Mouse (Mus musculus) lung, postnatal 0 days (tissue): ENCODE measurements around the gene Trpv2. TPM values are rescaled to one million over a fixed set of nuclear protein-coding genes. Genes with fewer than 3 reads are reported as not detected.

Source experiments
- ATAC-seq: fragments of 200-750 bp; cut with Nextera tagmentation; 2 replicates; pipeline ENCODE4 v1.8.0; 2017; ENCODE audit warnings: moderate library complexity
- DNase-seq: peaks from one replicate; pipeline ENCODE4 v3.0.0-alpha.2; 2016; ENCODE audit warnings: low spot score
- H3K27ac ChIP-seq: fragments of 300-500 bp; sonication (generic); 2 replicates; pipeline ENCODE4 v1.5.1; 2014; ENCODE audit warnings: antibody characterized with exemption, mild to moderate bottlenecking, low read length, mixed read lengths
- H3K27me3 ChIP-seq: fragments of 300-500 bp; sonication (generic); replicated peaks from 2 replicates; pipeline ENCODE4 v1.6.1; 2014; ENCODE audit warnings: low read length, mixed read lengths; ENCODE audit not compliant: insufficient read depth
- H3K36me3 ChIP-seq: fragments of 300-500 bp; sonication (generic); 2 replicates; pipeline ENCODE4 v1.6.1; 2014; ENCODE audit warnings: low read length, mixed read lengths; ENCODE audit not compliant: insufficient read depth
- H3K4me1 ChIP-seq: fragments of 300-500 bp; sonication (generic); 2 replicates; pipeline ENCODE4 v1.6.1; 2014; ENCODE audit warnings: antibody characterized with exemption, low read depth, low read length, mixed read lengths; ENCODE audit not compliant: insufficient read depth
- H3K4me2 ChIP-seq: fragments of 300-500 bp; sonication (generic); replicated peaks from 2 replicates; pipeline ENCODE4 v1.6.1; 2014; ENCODE audit warnings: low read depth, mild to moderate bottlenecking, low read length, moderate library complexity, mixed read lengths
- H3K4me3 ChIP-seq: fragments of 300-500 bp; sonication (generic); 2 replicates; pipeline ENCODE4 v1.5.1; 2014; ENCODE audit warnings: low read depth, low read length
- H3K9ac ChIP-seq: fragments of 300-500 bp; sonication (generic); replicated peaks from 2 replicates; pipeline ENCODE4 v1.6.1; 2014; ENCODE audit warnings: low read depth, mild to moderate bottlenecking
- H3K9me3 ChIP-seq: fragments of 300-500 bp; sonication (generic); 2 replicates; pipeline ENCODE4 v1.6.1; 2016; ENCODE audit warnings: low read length, mixed read lengths
- CTCF ChIP-seq: IDR thresholded peaks from 2 replicates; pipeline ENCODE4 v1.5.1; 2016; ENCODE audit warnings: antibody characterized with exemption, mild to moderate bottlenecking
- EP300 ChIP-seq: IDR thresholded peaks from 2 replicates; pipeline ENCODE4 v1.6.1; 2016; ENCODE audit warnings: antibody characterized with exemption, mild to moderate bottlenecking, control low read depth
- WGBS: fragments of 180-500 bp; shearing (Covaris S2); extraction: QIAGEN DNeasy Blood & Tissue Kit; methylation state at CpG from one replicate; pipeline ENCODE4 v1.1.7; 2014; 5-methylcytosine and 5-hydroxymethylcytosine counted together
- polyA plus RNA-seq: library from polyadenylated mRNA; unstranded; fragments of >200 nt; fragmentation: Nextera tagmentation; extraction: Ambion mirVana; gene quantifications from 2 replicates; pipeline ENCODE4 v1.2.1, GENCODE M21; 2015

The Trpv2 gene
- polyA plus RNA-seq, 1 experiment from 2014 or later, result 6.1 TPM

DNA sequence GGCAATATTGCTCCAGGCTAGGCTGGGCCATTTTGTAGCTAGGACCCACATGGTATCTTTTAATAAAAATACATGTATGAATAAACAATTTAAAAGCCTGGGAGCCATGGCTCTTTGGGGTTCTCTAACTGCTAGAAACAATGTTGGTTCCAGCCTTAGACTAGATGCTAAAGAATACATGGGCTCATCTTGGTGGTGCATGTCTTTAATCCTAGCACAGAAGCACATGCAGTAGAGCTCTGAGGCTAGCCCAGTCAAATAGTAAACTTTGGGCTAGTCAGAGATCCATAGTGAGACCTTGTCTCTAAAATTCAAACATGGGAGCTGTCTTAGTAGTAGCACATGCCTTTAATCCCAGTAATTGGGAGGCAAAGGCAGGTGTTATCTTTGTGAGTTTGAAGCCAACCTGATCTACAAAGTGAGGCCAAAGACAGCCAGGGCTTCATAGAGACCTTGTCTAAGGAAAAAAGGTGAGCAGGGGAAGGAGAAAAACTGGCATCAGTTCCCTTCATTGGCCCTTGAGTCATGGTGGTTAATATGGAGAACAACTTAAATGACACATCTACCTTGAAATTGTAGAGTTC lies 19.3 kb upstream of the Trpv2 start:
- no peak overlapping the region for H3K27ac ChIP-seq
- H3K4me2 ChIP-seq, result peak overlapping the region; percentile 67; the same call in 1 of the 2 replicates
- H3K9ac ChIP-seq, result no peak overlapping the region
- no peak for ATAC-seq
- no peak overlapping the region for H3K4me3 ChIP-seq
- H3K36me3 ChIP-seq, result no peaks in the 10 kb centered on the region
- DNase-seq, result no peak
- H3K27me3 ChIP-seq, result no peaks in the 10 kb centered on the region
- no peaks in the 10 kb centered on the region for H3K9me3 ChIP-seq
- peaks cover 17% of the 10 kb centered on the region; the same call in 1 of the 2 replicates for H3K4me1 ChIP-seq
- TF ChIP-seq EP300 (no peak), CTCF (no peak)

DNA sequence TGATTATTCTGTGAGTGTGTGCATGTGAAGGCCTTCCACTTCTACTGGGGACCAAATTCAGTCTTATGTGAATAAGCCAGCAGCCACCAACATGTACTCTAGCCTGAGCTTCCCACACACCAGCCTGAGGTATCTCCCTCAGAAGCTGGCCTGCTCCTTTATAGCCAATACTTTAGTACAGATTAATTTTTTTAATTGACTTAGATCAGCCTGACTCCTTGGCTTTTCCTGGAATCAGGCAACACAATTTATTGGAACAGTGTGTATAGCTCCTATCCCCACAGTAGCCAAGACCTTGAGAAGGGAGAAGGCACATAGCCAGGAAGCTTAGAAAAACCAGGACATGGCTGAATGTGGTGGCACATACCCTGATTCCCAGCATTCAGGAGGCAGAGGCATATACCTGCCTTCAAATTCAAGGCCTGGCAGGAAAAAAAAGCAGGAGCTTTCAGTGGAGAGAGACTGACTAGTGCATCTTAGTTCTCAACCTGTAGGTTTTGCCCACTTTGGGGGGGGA lies 18.3 kb upstream of the Trpv2 start:
- no peak for TF ChIP-seq EP300
- TF ChIP-seq CTCF, result no peak
- Histone ChIP-seq H3K27me3 (no peaks in the 10 kb centered on the region), H3K9ac (no peak overlapping the region), H3K4me1 (peaks cover 17% of the 10 kb centered on the region; the same call in 1 of the 2 replicates), H3K9me3 (no peaks in the 10 kb centered on the region), H3K4me2 (no peak overlapping the region), H3K4me3 (no peak overlapping the region), H3K36me3 (no peaks in the 10 kb centered on the region), H3K27ac (no peak overlapping the region)
- DNase-seq (no peak), ATAC-seq (no peak)

DNA sequence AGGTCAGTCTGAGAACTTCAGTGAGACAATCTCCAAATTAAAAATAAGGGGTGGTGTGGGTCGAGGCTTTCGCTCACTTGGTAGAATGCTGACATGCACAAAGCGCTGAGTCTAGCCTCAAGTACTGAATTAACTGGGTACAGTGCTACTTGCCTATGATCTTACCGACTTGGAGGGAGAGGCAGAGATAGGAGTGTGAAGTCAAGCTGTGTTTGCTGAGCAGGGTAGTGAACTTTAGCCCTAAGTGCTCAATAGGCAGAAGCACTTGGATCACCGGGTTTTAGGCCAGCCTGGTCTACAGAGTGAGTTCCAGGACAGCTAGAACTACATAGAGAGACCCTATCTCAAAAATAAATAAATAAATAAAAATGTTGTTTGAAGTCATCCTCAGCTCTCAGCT lies 17.1 kb upstream of the Trpv2 start:
- Histone ChIP-seq H3K27ac (no peak overlapping the region), H3K36me3 (no peaks in the 10 kb centered on the region), H3K4me3 (no peak overlapping the region), H3K4me1 (peaks cover 17% of the 10 kb centered on the region; the same call in 1 of the 2 replicates), H3K9ac (no peak overlapping the region), H3K4me2 (no peak overlapping the region), H3K27me3 (no peaks in the 10 kb centered on the region), H3K9me3 (no peaks in the 10 kb centered on the region)
- no peak for TF ChIP-seq CTCF
- TF ChIP-seq EP300, result no peak
- ATAC-seq (no peak), DNase-seq (no peak)
- 51% methylated on average over 5 of the region's 5 CpGs for WGBS

DNA sequence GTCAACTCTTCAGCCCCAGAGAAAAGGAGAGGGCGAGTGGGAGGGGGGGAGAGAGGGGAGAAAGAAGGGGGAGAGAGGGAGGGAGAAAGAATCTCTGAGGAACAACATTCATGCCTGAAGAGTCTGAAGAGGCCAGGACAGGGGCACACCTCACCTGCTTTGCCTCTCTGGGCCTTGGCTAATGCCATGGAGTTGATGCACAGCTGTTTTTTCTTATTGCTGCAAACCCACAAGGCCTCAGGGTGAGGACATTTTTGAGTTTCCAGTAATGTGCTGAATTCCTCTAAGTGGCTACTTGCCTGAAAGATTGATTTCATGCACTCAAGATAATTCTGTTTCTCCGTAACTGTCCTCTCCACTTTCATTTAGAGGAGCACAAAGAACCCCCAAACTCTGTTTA lies 16.1 kb upstream of the Trpv2 start:
- DNase-seq, result peak; percentile 42
- TF ChIP-seq EP300 (no peak), CTCF (no peak)
- Histone ChIP-seq H3K9ac (no peak overlapping the region), H3K27me3 (no peaks in the 10 kb centered on the region), H3K4me1 (peaks cover 17% of the 10 kb centered on the region; the same call in 1 of the 2 replicates), H3K9me3 (no peaks in the 10 kb centered on the region), H3K4me3 (no peak overlapping the region), H3K27ac (no peak overlapping the region), H3K36me3 (no peaks in the 10 kb centered on the region), H3K4me2 (no peak overlapping the region)
- 47% methylated on average over 2 of the region's 2 CpGs for WGBS
- peak; percentile 61 for ATAC-seq

DNA sequence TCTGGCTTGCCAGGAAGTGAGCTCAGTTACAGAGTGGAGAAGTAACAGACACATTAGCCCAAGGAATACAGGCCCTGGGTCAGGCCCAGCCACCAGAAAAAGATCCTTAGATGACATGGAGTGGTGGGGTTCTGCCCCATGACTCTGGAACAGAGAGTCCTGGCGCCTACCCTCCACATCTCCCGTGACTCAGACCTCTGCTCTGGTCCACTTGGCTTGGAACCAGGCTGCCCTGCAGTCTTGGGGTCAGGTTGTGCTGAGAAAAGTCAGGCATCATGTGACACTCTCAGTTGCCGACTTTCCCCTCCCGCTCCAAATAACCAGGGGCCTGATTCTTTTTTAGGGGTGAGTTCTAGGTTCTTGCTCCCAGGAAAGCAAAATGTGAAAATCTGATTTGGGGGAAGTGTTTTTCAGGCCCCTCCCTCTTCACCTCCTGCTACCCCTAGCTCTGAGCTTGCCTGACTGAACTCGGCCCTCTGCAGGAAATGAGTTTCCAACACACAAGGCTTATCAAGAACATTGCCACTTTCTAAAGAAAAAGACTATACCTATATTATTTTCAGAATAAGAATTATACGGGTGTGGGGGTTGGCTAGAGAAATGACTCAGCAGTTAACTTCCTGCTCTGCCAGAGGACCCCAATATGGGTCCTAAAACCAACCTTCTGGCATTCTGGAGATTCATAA lies 15.2 kb upstream of the Trpv2 start:
- Histone ChIP-seq H3K4me1 (peaks cover 8% of the 10 kb centered on the region; the same call in 1 of the 2 replicates), H3K9me3 (no peaks in the 10 kb centered on the region), H3K9ac (no peak overlapping the region), H3K36me3 (no peaks in the 10 kb centered on the region), H3K4me2 (no peak overlapping the region), H3K27me3 (no peaks in the 10 kb centered on the region), H3K4me3 (no peak overlapping the region), H3K27ac (no peak overlapping the region)
- DNase-seq (peak; percentile 33), ATAC-seq (peak; percentile 58)
- 42% methylated on average over 6 of the region's 6 CpGs for WGBS
- TF ChIP-seq CTCF (no peak), EP300 (no peak)

DNA sequence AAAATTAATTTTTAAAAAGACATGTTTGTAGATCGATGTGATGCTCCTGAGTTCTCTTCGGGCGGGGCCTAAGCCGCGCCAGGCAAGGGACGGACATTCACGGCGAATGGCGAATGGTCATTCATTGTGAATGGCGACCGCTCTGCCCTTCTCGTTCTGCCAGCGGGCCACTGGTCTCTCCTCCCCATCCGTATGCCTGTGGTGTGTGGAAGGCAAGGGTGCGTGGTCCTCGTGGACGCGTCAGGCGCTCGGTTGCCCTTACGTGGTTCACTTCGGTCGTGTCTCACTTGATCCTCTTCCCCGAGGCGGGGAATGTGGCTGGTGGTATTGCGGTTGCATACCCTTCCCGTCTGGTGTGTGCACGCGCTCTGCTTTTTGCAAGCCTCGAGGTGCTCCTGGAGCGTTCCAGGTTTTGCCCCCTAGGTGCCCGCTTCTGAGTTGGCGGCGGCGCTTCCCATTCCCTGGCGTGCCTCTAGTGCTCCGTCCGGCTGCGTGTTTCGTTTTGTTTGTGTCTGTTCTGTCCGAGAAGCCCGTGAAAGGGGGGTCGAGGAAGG lies 13.7 kb upstream of the Trpv2 start:
- H3K27me3 ChIP-seq, result no peaks in the 10 kb centered on the region
- no peak for DNase-seq

More for the DNA sequence above, 13.7 kb upstream of the Trpv2 start:
- Histone ChIP-seq H3K36me3 (no peaks in the 10 kb centered on the region), H3K4me3 (peak overlapping the region; percentile 29), H3K9me3 (no peaks in the 10 kb centered on the region), H3K9ac (0 out of 2 replicates have a peak overlapping the region, but pooled peaks have one; percentile 12), H3K4me2 (peak overlapping the region; percentile 62), H3K4me1 (no peaks in the 10 kb centered on the region), H3K27ac (no peak overlapping the region)
- WGBS, result 24% methylated on average over 43 of the region's 43 CpGs
- TF ChIP-seq EP300 (no peak), CTCF (no peak)
- 0 out of 2 replicates have a peak, but pooled peaks have one; percentile 21 for ATAC-seq
